Mouse (Mus musculus) C2C12 (cell line): ENCODE results near the gene Nenf. TPM values are rescaled to one million over a fixed set of nuclear protein-coding genes. Genes with fewer than 3 reads are reported as not detected.

Source experiments
- H3K27me3 ChIP-seq: one replicate; pipeline ENCODE4 v1.6.1; 2011; ENCODE audit not compliant: control insufficient read depth, insufficient read depth, insufficient read length
- H3K36me3 ChIP-seq: one replicate; pipeline ENCODE4 v1.6.1; 2011; ENCODE audit not compliant: control insufficient read depth, insufficient read depth
- H3K4me3 ChIP-seq: one replicate; pipeline ENCODE4 v1.5.1; 2011; ENCODE audit warnings: mild to moderate bottlenecking, control low read depth; ENCODE audit not compliant: poor library complexity, insufficient read depth, severe bottlenecking
- H3K79me2 ChIP-seq: one replicate; pipeline ENCODE4 v1.6.1; 2011; ENCODE audit not compliant: control insufficient read depth, insufficient read depth
- H3K79me3 ChIP-seq: one replicate; pipeline ENCODE4 v1.6.1; 2011; ENCODE audit warnings: low read depth, control low read depth
- H3ac ChIP-seq: one replicate; pipeline ENCODE3; 2011; ENCODE audit warnings: low read depth; ENCODE audit not compliant: control insufficient read depth, insufficient read length
- CEBPB ChIP-seq: IDR thresholded peaks from one replicate; pipeline ENCODE4 v1.6.1; 2011; ENCODE audit warnings: low read depth, mild to moderate bottlenecking, control low read depth, moderate library complexity
- CTCF ChIP-seq: IDR thresholded peaks from one replicate; pipeline ENCODE4 v1.5.1; 2011; ENCODE audit not compliant: control insufficient read depth, insufficient read depth, insufficient read length
- FOSL1 ChIP-seq: IDR thresholded peaks from one replicate; pipeline ENCODE4 v1.8.0; 2011; ENCODE audit warnings: mild to moderate bottlenecking, low read length; ENCODE audit not compliant: poor library complexity, insufficient read depth, severe bottlenecking
- MAX ChIP-seq: IDR thresholded peaks from one replicate; pipeline ENCODE4 v1.6.1; 2011; ENCODE audit warnings: mild to moderate bottlenecking, control low read depth
- MYOD1 ChIP-seq: IDR thresholded peaks from one replicate; pipeline ENCODE4 v1.6.1; 2011; ENCODE audit warnings: low read depth; ENCODE audit not compliant: control insufficient read depth, insufficient read length
- MYOG ChIP-seq: IDR thresholded peaks from one replicate; pipeline ENCODE4 v1.6.1; 2011; ENCODE audit not compliant: control insufficient read depth, insufficient read length; ENCODE audit errors: extremely low read depth
- USF1 ChIP-seq: IDR thresholded peaks from one replicate; pipeline ENCODE4 v1.6.1; 2011; ENCODE audit warnings: low read depth, mild to moderate bottlenecking, control low read depth, moderate library complexity
- polyA plus RNA-seq: library from polyadenylated mRNA; unstranded; fragments of >200 nt; fragmentation: generic; extraction: Trizol; gene quantifications from one replicate; pipeline ENCODE4 v1.2.1, GENCODE M21; 2012; ENCODE audit warnings: missing spikeins

Nenf gene
- polyA plus RNA-seq, 1 experiment: 98.5 TPM

DNA sequence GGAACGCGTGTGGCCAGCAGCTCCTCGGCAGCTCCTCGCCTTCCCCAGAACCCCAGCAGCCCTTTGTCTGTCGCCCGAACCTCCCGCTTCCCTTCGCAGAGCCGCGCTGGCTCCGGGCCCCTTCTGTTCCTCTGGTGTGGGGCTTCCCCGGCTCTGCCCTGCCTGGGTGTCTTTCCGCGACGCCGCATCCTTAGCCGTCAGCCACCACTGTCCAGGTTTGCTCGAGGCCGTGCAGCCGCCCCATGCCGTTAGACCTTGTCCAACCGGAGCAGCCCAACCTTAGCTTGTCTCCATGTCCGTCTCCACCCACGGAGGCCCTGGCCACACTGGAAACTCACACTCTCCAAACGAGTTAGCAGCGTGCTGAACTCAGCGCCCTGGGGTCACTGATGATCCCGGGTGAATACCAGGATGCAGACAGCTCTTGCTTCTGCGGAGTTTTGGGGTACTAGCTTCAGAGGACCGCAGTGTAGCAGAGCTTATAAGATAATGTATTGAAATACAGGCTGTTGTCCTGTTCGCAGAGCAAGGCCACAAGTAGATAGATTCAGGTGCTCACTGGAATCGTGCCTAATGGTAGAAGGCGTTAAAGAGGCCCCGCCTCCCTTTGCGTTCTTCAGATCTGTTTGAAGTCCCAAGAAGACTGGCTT, 8.4 kb upstream of the Nenf start:
- Histone ChIP-seq H3K79me3 (no peaks in the 10 kb centered on the region), H3ac (peak overlapping the region; percentile 70), H3K36me3 (no peaks in the 10 kb centered on the region), H3K27me3 (no peaks in the 10 kb centered on the region), H3K4me3 (peak overlapping the region; percentile 63), H3K79me2 (peaks cover 16% of the 10 kb centered on the region)
- TF ChIP-seq USF1 (no peak), FOSL1 (no peak), MYOG (no peak), MYOD1 (no peak), CEBPB (no peak), MAX (no peak), CTCF (no peak)

DNA sequence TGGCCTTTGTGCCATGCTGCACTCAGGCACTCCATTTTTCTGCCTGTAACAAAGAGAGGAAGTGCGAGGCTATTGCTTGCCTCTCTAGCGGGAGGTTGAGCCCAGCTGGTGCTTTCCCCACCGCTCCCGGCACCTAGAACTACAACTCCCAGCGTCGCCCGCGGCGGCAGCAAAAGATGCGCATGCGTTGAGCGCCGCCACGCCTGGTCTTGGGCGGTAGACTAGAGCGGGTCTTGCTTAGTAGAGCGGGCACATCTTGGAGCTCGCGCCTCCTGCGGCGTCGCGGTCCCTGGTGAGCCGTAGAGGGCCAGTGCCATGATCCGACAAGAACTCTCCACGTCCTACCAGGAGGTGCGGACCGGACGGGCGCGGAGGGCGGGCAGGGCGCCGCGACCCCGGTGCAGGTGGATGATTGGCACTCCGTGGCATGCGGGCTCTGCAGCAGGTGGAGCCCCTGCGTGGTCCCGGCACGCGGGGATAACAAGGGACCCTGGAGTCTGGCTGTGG, 7.8 kb upstream of the Nenf start, which contains the start of gene Tmem206:
Tmem206 (plus strand) TSS at position 187 of the 507 bp plus-strand sequence.
- peak within 1 kb of the TSS; percentile 70 for H3ac ChIP-seq
- no peaks in the 10 kb centered on the region for H3K79me3 ChIP-seq
- no peaks in the 10 kb centered on the region for H3K36me3 ChIP-seq
- H3K4me3 ChIP-seq: peak within 1 kb of the TSS; percentile 63
- TF ChIP-seq CEBPB (no peak), MYOD1 (no peak), FOSL1 (no peak), CTCF (no peak), MYOG (no peak), USF1 (no peak), MAX (no peak)
- peaks cover 16% of the 10 kb centered on the region for H3K79me2 ChIP-seq
- no peaks in the 10 kb centered on the region for H3K27me3 ChIP-seq

DNA sequence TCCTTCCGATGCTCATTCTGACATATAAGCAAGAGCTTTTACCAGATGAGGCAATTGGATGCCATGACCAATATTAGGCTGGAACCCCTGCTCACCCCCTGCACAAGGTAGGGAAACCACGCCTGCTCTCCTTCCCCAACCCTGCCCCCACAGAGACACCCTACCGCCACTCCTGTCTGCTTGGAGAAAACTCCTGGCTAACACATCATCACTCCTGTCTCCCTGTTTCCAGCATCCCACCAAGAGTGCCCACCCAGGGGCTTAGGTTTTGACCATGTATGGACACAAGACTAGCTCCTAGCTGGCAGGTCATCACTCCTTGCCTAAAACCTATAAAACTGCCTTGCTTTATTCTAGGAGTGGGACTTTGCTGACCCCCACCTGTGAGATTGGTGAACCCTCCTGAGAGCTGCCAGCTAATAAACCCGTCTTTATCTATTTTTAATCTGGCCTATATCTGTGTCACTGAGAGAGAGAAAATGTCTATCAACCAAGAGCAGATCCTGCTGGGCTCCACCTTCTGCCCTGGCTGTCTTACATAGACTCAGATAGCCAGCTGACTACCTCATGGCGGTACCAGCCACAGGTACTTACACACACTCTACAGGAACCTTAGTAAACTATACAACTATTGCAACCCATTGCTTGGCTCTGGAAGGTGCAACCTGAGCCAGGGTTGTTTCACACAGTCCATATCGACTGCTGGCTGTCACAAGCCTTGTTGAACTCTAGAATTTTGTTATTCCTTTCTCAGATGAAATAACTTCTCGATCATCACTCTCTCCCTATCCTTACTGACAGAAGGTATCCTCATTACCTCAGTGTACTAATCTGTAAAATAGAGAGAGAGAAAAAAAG, 7.0 kb upstream of the Nenf start:
- H3K36me3 ChIP-seq: no peaks in the 10 kb centered on the region
- H3K27me3 ChIP-seq: no peaks in the 10 kb centered on the region
- TF ChIP-seq FOSL1 (no peak), MYOD1 (no peak), MYOG (no peak), CTCF (no peak), CEBPB (no peak), MAX (no peak), USF1 (no peak)
- no peak overlapping the region for H3K4me3 ChIP-seq
- peaks cover 16% of the 10 kb centered on the region for H3K79me2 ChIP-seq
- H3K79me3 ChIP-seq: no peaks in the 10 kb centered on the region
- no peak overlapping the region for H3ac ChIP-seq

- Histone ChIP-seq H3K4me3 (no peak overlapping the region), H3K27me3 (no peaks in the 10 kb centered on the region), H3ac (no peak overlapping the region), H3K79me2 (peaks cover 16% of the 10 kb centered on the region), H3K36me3 (no peaks in the 10 kb centered on the region), H3K79me3 (no peaks in the 10 kb centered on the region)
- TF ChIP-seq MAX (no peak), USF1 (no peak), MYOD1 (no peak), MYOG (no peak), CEBPB (no peak), CTCF (no peak), FOSL1 (no peak)
Measured at GRCm38 (mm10) chr1:191323381-191323780, 5.4 kb upstream of the Nenf start.

- H3K79me2 ChIP-seq: no peaks in the 10 kb centered on the region
- no peaks in the 10 kb centered on the region for H3K79me3 ChIP-seq
- no peak overlapping the region for H3K4me3 ChIP-seq
- TF ChIP-seq FOSL1: no peak
- no peak for TF ChIP-seq MAX
- no peak for TF ChIP-seq MYOD1
- no peak for TF ChIP-seq CEBPB
- no peak for TF ChIP-seq USF1
- no peak for TF ChIP-seq MYOG
- no peak for TF ChIP-seq CTCF
- no peaks in the 10 kb centered on the region for H3K36me3 ChIP-seq
- no peak overlapping the region for H3ac ChIP-seq
- H3K27me3 ChIP-seq: no peaks in the 10 kb centered on the region
Measured at GRCm38 (mm10) chr1:191318686-191319085, 692 bp upstream of the Nenf start.

- Histone ChIP-seq H3K4me3 (no peak overlapping the region), H3ac (no peak overlapping the region), H3K36me3 (no peaks in the 10 kb centered on the region), H3K27me3 (no peaks in the 10 kb centered on the region), H3K79me2 (no peaks in the 10 kb centered on the region), H3K79me3 (no peaks in the 10 kb centered on the region)
- TF ChIP-seq MAX: peak; percentile 8
- TF ChIP-seq CEBPB: no peak
Measured at GRCm38 (mm10) chr1:191316818-191317217, 1.2 kb downstream of the Nenf start.
